ENCODE assay signal across 10 mouse cellular contexts in the genomic region with DNA sequence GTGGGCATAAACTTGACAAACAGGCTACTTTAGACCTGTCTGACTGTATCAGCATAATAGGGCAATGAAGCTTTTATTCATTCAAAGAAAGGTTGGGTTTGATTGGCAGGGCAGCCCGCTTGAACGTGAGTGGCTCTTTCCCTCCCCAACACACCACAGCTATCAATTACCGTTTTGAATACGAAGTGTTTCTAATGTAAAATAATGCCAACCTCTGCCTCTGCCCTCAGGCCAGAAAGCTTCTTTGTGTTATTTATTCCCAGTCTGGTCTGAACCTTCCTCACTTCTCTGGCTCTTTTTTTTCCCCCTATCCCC.
DNase-seq lines count a peak whose midpoint lies in the region; ATAC-seq lines count a peak whose summit lies in the region.
"Had no signal": no experiment of that assay in that cellular context is flagged by ENCODE, and none has a peak within 500 bp of the region (broad histone marks: within the 10 kb centered on the region; RNA-seq: fewer than 3 reads in every experiment).

No protein-coding gene starts in this region.

- H3K9me3 ChIP-seq in embryonic facial prominence, embryonic 10.5 days, result no peaks in the 10 kb centered on the region
- H3K9me3 ChIP-seq in hindbrain, embryonic 12.5 days (replicated peaks), result no peaks in the 10 kb centered on the region
- no peaks in the 10 kb centered on the region for H3K9me3 ChIP-seq in midbrain, embryonic 14.5 days (ENCODE audit: control insufficient read depth, low read length)
- no peaks in the 10 kb centered on the region for H3K9me3 ChIP-seq in liver, embryonic 12.5 days (replicated peaks)
- H3K9me3 ChIP-seq: liver, embryonic 13.5 days had no signal

- peak overlapping the region; percentile 44; the same call in 1 of the 2 replicates for H3K9ac ChIP-seq in hindbrain, embryonic 12.5 days
- H3K9ac ChIP-seq in midbrain, embryonic 14.5 days (replicated peaks; ENCODE audit: low read length), result peak overlapping the region; percentile 50; the same call in 1 of the 2 replicates
- H3K9ac ChIP-seq in liver, embryonic 12.5 days, result no peak overlapping the region
- H3K9ac ChIP-seq: liver, embryonic 13.5 days had no signal

- H3K4me2 ChIP-seq in hindbrain, embryonic 12.5 days (replicated peaks), result peak overlapping the region; percentile 43
- H3K4me2 ChIP-seq in midbrain, embryonic 14.5 days (ENCODE audit: low read length), result peak overlapping the region; percentile 50
- no peak overlapping the region for H3K4me2 ChIP-seq in liver, embryonic 12.5 days
- H3K4me2 ChIP-seq: liver, embryonic 13.5 days had no signal

- H3K27ac ChIP-seq in embryonic facial prominence, embryonic 10.5 days (replicated peaks), result peak overlapping the region; percentile 71; the same call in 1 of the 2 replicates
- H3K27ac ChIP-seq in hindbrain, embryonic 12.5 days, result peak overlapping the region; percentile 87
- H3K27ac ChIP-seq in midbrain, embryonic 14.5 days (replicated peaks; ENCODE audit: low read depth, low read length), result peak overlapping the region; percentile 80
- no peak overlapping the region for H3K27ac ChIP-seq in liver, embryonic 12.5 days
- H3K27ac ChIP-seq: liver, embryonic 13.5 days had no signal

- peak; percentile 77 for ATAC-seq in hindbrain, embryonic 12.5 days (ENCODE audit: low FRiP score)
- ATAC-seq in midbrain, embryonic 14.5 days (ENCODE audit: low FRiP score, low TSS enrichment), result peak; percentile 61; the same call in 1 of the 2 replicates
- no peak for ATAC-seq in liver, embryonic 12.5 days
- no peak for ATAC-seq in frontal cortex, adult (ENCODE audit: low TSS enrichment)

- no peaks in the 10 kb centered on the region for H3K36me3 ChIP-seq in embryonic facial prominence, embryonic 10.5 days (replicated peaks)
- H3K36me3 ChIP-seq in hindbrain, embryonic 12.5 days, result no peaks in the 10 kb centered on the region
- H3K36me3 ChIP-seq in midbrain, embryonic 14.5 days (ENCODE audit: control insufficient read depth, insufficient read depth, low read length), result no peaks in the 10 kb centered on the region
- no peaks in the 10 kb centered on the region for H3K36me3 ChIP-seq in liver, embryonic 12.5 days
- H3K36me3 ChIP-seq: liver, embryonic 13.5 days had no signal

- H3K4me1 ChIP-seq in embryonic facial prominence, embryonic 10.5 days, result peaks cover 43% of the 10 kb centered on the region
- H3K4me1 ChIP-seq in hindbrain, embryonic 12.5 days, result peaks cover 44% of the 10 kb centered on the region
- H3K4me1 ChIP-seq in midbrain, embryonic 14.5 days (ENCODE audit: control insufficient read depth, insufficient read depth, low read length), result peaks cover 34% of the 10 kb centered on the region
- no peaks in the 10 kb centered on the region for H3K4me1 ChIP-seq in liver, embryonic 12.5 days
- H3K4me1 ChIP-seq: liver, embryonic 13.5 days had no signal

- WGBS in embryonic facial prominence, embryonic 10.5 days, result under 1% methylated on average over 4 of the region's 4 CpGs
- 2% methylated on average over 4 of the region's 4 CpGs for WGBS in hindbrain, embryonic 12.5 days
- 2% methylated on average over 4 of the region's 4 CpGs for whole genome bisulfite sequencing in midbrain, embryonic 14.5 days
- 35% methylated on average over 4 of the region's 4 CpGs for WGBS in liver, embryonic 12.5 days (ENCODE audit: insufficient replicate concordance)

- DNase-seq in R1 (ENCODE audit: low read depth, low spot score), result peak; percentile 14
- DNase-seq in embryonic facial prominence, embryonic 10.5 days (ENCODE audit: low spot score), result peak; percentile 44
- DNase-seq in midbrain, embryonic 14.5 days, result peak; percentile 71
- no peak for DNase-seq in cerebellum, postnatal 36 days
- DNase-seq: adrenal gland, adult 2 months; heart, postnatal 10 days; liver, embryonic 13.5 days had no signal

- peaks cover 52% of the 10 kb centered on the region for H3K27me3 ChIP-seq in embryonic facial prominence, embryonic 10.5 days (replicated peaks; ENCODE audit: low read depth, poor library complexity, severe bottlenecking)
- H3K27me3 ChIP-seq in hindbrain, embryonic 12.5 days, result no peaks in the 10 kb centered on the region
- no peaks in the 10 kb centered on the region for H3K27me3 ChIP-seq in midbrain, embryonic 14.5 days (ENCODE audit: control insufficient read depth, insufficient read depth, low read length)
- peaks cover 25% of the 10 kb centered on the region for H3K27me3 ChIP-seq in liver, embryonic 12.5 days (replicated peaks)

- H3K4me3 ChIP-seq in embryonic facial prominence, embryonic 10.5 days, result peak overlapping the region; percentile 41
- peak overlapping the region; percentile 3; the same call in 1 of the 2 replicates for H3K4me3 ChIP-seq in hindbrain, embryonic 12.5 days
- 0 out of 2 replicates have a peak overlapping the region, but pooled peaks have one; percentile 2 for H3K4me3 ChIP-seq in midbrain, embryonic 14.5 days (replicated peaks; ENCODE audit: low read depth, low read length)
- H3K4me3 ChIP-seq in liver, embryonic 12.5 days, result no peak overlapping the region
- H3K4me3 ChIP-seq: liver, embryonic 13.5 days had no signal

Comparison
In these comparisons a context has a peak if more than half of its experiments do, and no peak if none do; other contexts are left out.
1. DNase-seq: peak in R1 (single experiment), embryonic facial prominence, embryonic 10.5 days (single experiment) and midbrain, embryonic 14.5 days (single experiment); none in cerebellum, postnatal 36 days (0 of 2).
2. ATAC-seq: peak in hindbrain, embryonic 12.5 days (single experiment) and midbrain, embryonic 14.5 days (single experiment); none in liver, embryonic 12.5 days (single experiment) and frontal cortex, adult (single experiment).